14 mouse cellular contexts compared by ENCODE assay signal in the genomic region with DNA sequence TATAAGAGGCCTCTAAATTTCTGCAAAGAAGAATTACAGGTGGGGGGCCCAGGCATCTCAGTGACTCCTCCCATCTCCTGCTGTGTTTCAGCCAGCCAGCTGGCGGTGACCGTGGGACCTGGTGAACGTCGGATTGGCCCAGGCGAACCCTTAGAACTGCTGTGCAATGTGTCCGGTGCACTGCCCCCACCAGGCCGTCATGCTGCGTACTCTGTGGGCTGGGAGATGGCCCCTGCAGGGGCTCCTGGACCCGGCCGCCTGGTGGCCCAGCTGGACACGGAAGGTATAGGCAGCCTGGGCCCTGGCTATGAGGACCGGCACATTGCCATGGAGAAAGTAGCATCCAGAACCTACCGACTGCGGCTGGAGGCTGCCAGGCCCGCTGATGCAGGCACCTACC. TPM values are rescaled to one million over a fixed set of nuclear protein-coding genes. Genes with fewer than 3 reads are reported as not detected.
DNase-seq lines count a peak whose midpoint lies in the region; ATAC-seq and TF ChIP-seq lines count a peak whose summit lies in the region.
"Had no signal": no experiment of that assay in that cellular context is flagged by ENCODE, and none has a peak within 500 bp of the region (broad histone marks: within the 10 kb centered on the region; RNA-seq: fewer than 3 reads in every experiment).

No protein-coding gene starts in this region.

- no peak overlapping the region for H3K4me3 ChIP-seq in cortical plate, adult 2 months (ENCODE audit: insufficient read depth, low read length)
- H3K4me3 ChIP-seq in neural tube, embryonic 12.5 days = no peak overlapping the region
- H3K4me3 ChIP-seq: embryonic facial prominence, embryonic 13.5 days; heart, adult 2 months; hindbrain, embryonic 15.5 days had no signal

- no peak for TF ChIP-seq POLR2A in cortical plate, adult 2 months (IDR thresholded peaks at IDR 0.05; ENCODE audit: extremely low read depth, insufficient read depth, low read length)

- no peak for ATAC-seq in frontal cortex, adult (ENCODE audit: low TSS enrichment)
- ATAC-seq in neural tube, embryonic 12.5 days (ENCODE audit: low FRiP score, low read depth) = no peak
- ATAC-seq in monocyte, adult 5-6 weeks (replicated peaks; ENCODE audit: insufficient number of reproducible peaks, low FRiP score, low TSS enrichment, poor library complexity, severe bottlenecking) = no peak

- 52% methylated on average over 15 of the region's 15 CpGs for WGBS in neural tube, embryonic 12.5 days

- H3K4me2 ChIP-seq in neural tube, embryonic 12.5 days (replicated peaks) = peak overlapping the region; percentile 27; the same call in 1 of the 2 replicates
- H3K4me2 ChIP-seq: hindbrain, embryonic 15.5 days had no signal

- H3K27ac ChIP-seq in cortical plate, adult 2 months (ENCODE audit: insufficient read depth, low read length) = peak overlapping the region; percentile 70
- H3K27ac ChIP-seq in neural tube, embryonic 12.5 days = 0 out of 2 replicates have a peak overlapping the region, but pooled peaks have one; percentile 50
- H3K27ac ChIP-seq: embryonic facial prominence, embryonic 13.5 days; heart, adult 2 months; hindbrain, embryonic 15.5 days; kidney, postnatal 0 days had no signal

- H3K27me3 ChIP-seq in neural tube, embryonic 12.5 days (replicated peaks) = no peaks in the 10 kb centered on the region
- H3K27me3 ChIP-seq: hindbrain, embryonic 15.5 days had no signal

- DNase-seq in frontal cortex, postnatal 36 days (ENCODE audit: low spot score in 2 of 2) = peak; percentile 21 to 24
- peak; percentile 40 to 54 for DNase-seq in right cerebral cortex, postnatal 10 days (ENCODE audit: low spot score in 2 of 2)
- no peak for DNase-seq in right cerebral cortex, adult 2 months (ENCODE audit: low spot score in 2 of 2)
- DNase-seq in ovary, postnatal 36 days (ENCODE audit: low spot score) = no peak
- DNase-seq: heart, adult 2 months; thymus, postnatal 36 days had no signal

- H3K9me3 ChIP-seq in neural tube, embryonic 12.5 days = no peaks in the 10 kb centered on the region
- H3K9me3 ChIP-seq: embryonic facial prominence, embryonic 13.5 days; hindbrain, embryonic 15.5 days had no signal

- H3K4me1 ChIP-seq in cortical plate, adult 2 months (ENCODE audit: control insufficient read depth, insufficient read depth, low read length) = peaks cover 3% of the 10 kb centered on the region
- H3K4me1 ChIP-seq in neural tube, embryonic 12.5 days = peaks cover 85% of the 10 kb centered on the region

- peak overlapping the region; percentile 45 for H3K9ac ChIP-seq in neural tube, embryonic 12.5 days
- H3K9ac ChIP-seq: hindbrain, embryonic 15.5 days had no signal

- TF ChIP-seq CTCF in cortical plate, adult 2 months (IDR thresholded peaks at IDR 0.05; ENCODE audit: extremely low read depth, insufficient read depth, low read length) = no peak

- H3K36me3 ChIP-seq in neural tube, embryonic 12.5 days = peaks cover 38% of the 10 kb centered on the region
- H3K36me3 ChIP-seq: hindbrain, embryonic 15.5 days had no signal

RNA-seq across cellular contexts. Expression of a gene that starts 11.2 kb away (rescaled TPM):
- 169 and 180 TPM in 2 replicates for polyA plus RNA-seq in cortical plate, adult 2 months (2012; rRNA removed)
- polyA plus RNA-seq in neural tube, embryonic 12.5 days (2016; fragmentation: Nextera tagmentation; extraction: Ambion mirVana) = 1.4 and 1.6 TPM in 2 replicates
- 0.29 TPM in 1 of 3 replicates, not detected in the others for total RNA-seq in monocyte, adult 5-6 weeks (2017)
- total RNA-seq: heart, adult 2 months had no signal
- polyA plus RNA-seq: embryonic facial prominence, embryonic 13.5 days; lung, embryonic 16.5 days had no signal

RNA-seq across cellular contexts. Expression of a gene that starts 20.1 kb away (rescaled TPM):
- polyA plus RNA-seq in cortical plate, adult 2 months (2012; rRNA removed) = 534 and 567 TPM in 2 replicates
- polyA plus RNA-seq in neural tube, embryonic 12.5 days (2016; fragmentation: Nextera tagmentation; extraction: Ambion mirVana) = 14.5 and 14.9 TPM in 2 replicates
- total RNA-seq in monocyte, adult 5-6 weeks (2017) = not detected in 3 replicates

RNA-seq across cellular contexts. Expression of a gene that starts 23.1 kb away (rescaled TPM):
- polyA plus RNA-seq in cortical plate, adult 2 months (2012; rRNA removed) = 96.8 and 102 TPM in 2 replicates
- 0.96 and 1.3 TPM in 2 replicates for polyA plus RNA-seq in neural tube, embryonic 12.5 days (2016; fragmentation: Nextera tagmentation; extraction: Ambion mirVana)
- total RNA-seq in monocyte, adult 5-6 weeks (2017) = not detected in 3 replicates

RNA-seq across cellular contexts. Expression of a gene that starts 56.5 kb away (rescaled TPM):
- 318 and 326 TPM in 2 replicates for polyA plus RNA-seq in cortical plate, adult 2 months (2012; rRNA removed)
- polyA plus RNA-seq in neural tube, embryonic 12.5 days (2016; fragmentation: Nextera tagmentation; extraction: Ambion mirVana) = 165 and 171 TPM in 2 replicates
- 13.0 to 18.8 TPM (median 16.7 TPM) in 3 replicates for total RNA-seq in monocyte, adult 5-6 weeks (2017)

RNA-seq across cellular contexts. Expression of a gene that starts 58.4 kb away (rescaled TPM):
- 6.5 TPM in 2 replicates for polyA plus RNA-seq in cortical plate, adult 2 months (2012; rRNA removed)
- 8.3 and 9.4 TPM in 2 replicates for polyA plus RNA-seq in neural tube, embryonic 12.5 days (2016; fragmentation: Nextera tagmentation; extraction: Ambion mirVana)
- 17.5 to 26.9 TPM (median 23.7 TPM) in 3 replicates for total RNA-seq in monocyte, adult 5-6 weeks (2017)

Comparison
In these comparisons a context has a peak if more than half of its experiments do, and no peak if none do; other contexts are left out.
1. DNase-seq: peak in frontal cortex, postnatal 36 days (2 of 2) and right cerebral cortex, postnatal 10 days (2 of 2); none in right cerebral cortex, adult 2 months (0 of 2) and ovary, postnatal 36 days (single experiment).
2. RNA of a gene that starts 11.2 kb away (polyA plus RNA-seq): 169 to 180 TPM in cortical plate, adult 2 months; 1.4 to 1.6 TPM in neural tube, embryonic 12.5 days; every median in the first group is over 10 times any median in the second.
3. RNA of a gene that starts 20.1 kb away (polyA plus RNA-seq): 534 to 567 TPM in cortical plate, adult 2 months; 14.5 to 14.9 TPM in neural tube, embryonic 12.5 days; every median in the first group is over 10 times any median in the second.
4. RNA of a gene that starts 23.1 kb away (polyA plus RNA-seq): 96.8 to 102 TPM in cortical plate, adult 2 months; 0.96 to 1.3 TPM in neural tube, embryonic 12.5 days; every median in the first group is over 10 times any median in the second.